ENCODE assay signal across 9 mouse cellular contexts in the genomic region with DNA sequence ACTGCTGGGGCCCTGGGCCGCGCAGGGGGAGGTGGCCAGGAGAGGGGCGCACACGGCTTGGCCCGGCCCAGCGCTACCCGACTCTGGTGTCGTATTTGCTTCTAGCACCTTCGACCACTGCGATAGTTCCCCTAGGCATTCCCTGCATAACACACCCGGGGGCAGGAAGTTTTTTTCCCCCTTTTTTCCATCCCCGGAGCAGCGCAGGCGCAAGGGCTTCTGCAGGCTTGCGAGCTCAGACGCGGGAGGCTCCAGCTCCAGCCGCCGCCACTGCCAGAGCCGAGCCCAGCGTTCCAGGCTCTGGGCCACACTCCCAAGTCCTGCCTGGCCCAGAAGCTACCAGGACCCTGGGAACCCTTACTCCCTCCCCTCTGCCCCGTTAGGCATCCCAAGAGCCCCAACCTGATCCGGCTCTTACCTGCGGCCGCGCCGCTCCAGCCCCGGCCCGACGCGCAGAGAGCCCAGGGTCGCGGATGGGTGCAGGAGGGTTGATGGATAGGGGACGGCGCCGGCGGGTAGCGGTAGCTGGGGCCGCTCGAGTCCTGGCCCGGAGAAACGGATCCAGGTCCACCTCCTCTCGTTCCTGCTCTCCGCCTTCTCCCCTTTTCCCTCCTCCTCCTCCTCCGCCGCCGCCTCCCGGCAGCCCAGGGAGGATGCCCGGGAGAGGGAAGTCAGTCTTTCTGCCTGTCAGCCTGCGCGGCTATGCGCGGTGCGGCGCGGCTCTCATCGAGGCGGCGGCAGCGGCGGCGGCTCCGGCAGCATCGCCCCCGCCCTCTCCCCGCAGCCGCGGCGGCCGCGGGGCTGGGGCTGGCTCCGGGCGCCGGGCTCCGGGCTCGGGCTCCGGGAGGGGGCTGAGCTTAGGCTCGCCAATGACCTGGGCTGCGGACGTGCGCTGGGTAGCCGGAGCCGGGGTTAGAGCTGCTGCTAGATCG. TPM values are rescaled to one million over a fixed set of nuclear protein-coding genes. Genes with fewer than 3 reads are reported as not detected.
DNase-seq lines count a peak whose midpoint lies in the region; ATAC-seq lines count a peak whose summit lies in the region.
"Had no signal": no experiment of that assay in that cellular context is flagged by ENCODE, and none has a peak within 500 bp of the region (broad histone marks: within the 10 kb centered on the region; RNA-seq: fewer than 3 reads in every experiment).

No protein-coding gene starts in this region.

- peak overlapping the region; percentile 57 for H3K9ac ChIP-seq in kidney, embryonic 15.5 days
- peak overlapping the region; percentile 47 for H3K9ac ChIP-seq in lung, embryonic 15.5 days

- H3K27ac ChIP-seq in kidney, embryonic 15.5 days: 0 out of 2 replicates have a peak overlapping the region, but pooled peaks have one; percentile 34
- no peak overlapping the region for H3K27ac ChIP-seq in lung, embryonic 15.5 days
- H3K27ac ChIP-seq: macrophage had no signal

- DNase-seq in ovary, postnatal 10 days (ENCODE audit: low spot score): peak; percentile 17
- no peak for DNase-seq in ovary, adult 18-20 months (ENCODE audit: low spot score)
- DNase-seq in cerebellum, postnatal 4 days (ENCODE audit: low spot score in 2 of 2): peak; percentile 37 to 47
- DNase-seq in gastrocnemius, postnatal 4 days (ENCODE audit: low spot score in 2 of 2): peak; percentile 37 to 56
- peak; percentile 62 for DNase-seq in right cerebral cortex, adult 18-20 months
- no peak for DNase-seq in thymus, postnatal 36 days

- peak overlapping the region; percentile 65 for H3K4me3 ChIP-seq in kidney, embryonic 15.5 days (replicated peaks)
- H3K4me3 ChIP-seq in lung, embryonic 15.5 days: peak overlapping the region; percentile 77

- no peaks in the 10 kb centered on the region for H3K36me3 ChIP-seq in kidney, embryonic 15.5 days
- H3K36me3 ChIP-seq in lung, embryonic 15.5 days: no peaks in the 10 kb centered on the region

- no peaks in the 10 kb centered on the region for H3K9me3 ChIP-seq in kidney, embryonic 15.5 days (replicated peaks)
- H3K9me3 ChIP-seq in lung, embryonic 15.5 days: no peaks in the 10 kb centered on the region

- peak; percentile 54 for ATAC-seq in kidney, embryonic 15.5 days (replicated peaks; ENCODE audit: low FRiP score)
- peak; percentile 65 for ATAC-seq in lung, embryonic 15.5 days (ENCODE audit: borderline replicate concordance, extremely low read depth, low FRiP score, low TSS enrichment)

- H3K4me1 ChIP-seq in kidney, embryonic 15.5 days: peaks cover 21% of the 10 kb centered on the region
- H3K4me1 ChIP-seq in lung, embryonic 15.5 days: peaks cover 25% of the 10 kb centered on the region

- H3K27me3 ChIP-seq in kidney, embryonic 15.5 days: peaks cover 46% of the 10 kb centered on the region
- peaks cover 57% of the 10 kb centered on the region for H3K27me3 ChIP-seq in lung, embryonic 15.5 days

- WGBS in kidney, embryonic 15.5 days: under 1% methylated on average over 74 of the region's 84 CpGs
- under 1% methylated on average over 80 of the region's 84 CpGs for whole genome bisulfite sequencing in lung, embryonic 15.5 days

- peak overlapping the region; percentile 94 for H3K4me2 ChIP-seq in kidney, embryonic 15.5 days
- peak overlapping the region; percentile 100 for H3K4me2 ChIP-seq in lung, embryonic 15.5 days

RNA-seq across cellular contexts. Expression of a gene that starts 0.5 kb away (rescaled TPM):
- 1 to 10 TPM; 6.4 to 8.9 TPM for total RNA-seq in gastrocnemius, postnatal 4 days (2021)
- polyA plus RNA-seq in kidney, embryonic 15.5 days (2015; fragmentation: Nextera tagmentation; extraction: Ambion mirVana): 0.64 and 0.80 TPM in 2 replicates
- polyA plus RNA-seq in lung, embryonic 15.5 days (2015; fragmentation: Nextera tagmentation; extraction: Ambion mirVana): 0.34 and 0.47 TPM in 2 replicates
- polyA plus RNA-seq: macrophage had no signal

Comparison
In these comparisons a context has a peak if more than half of its experiments do, and no peak if none do; other contexts are left out.
1. DNase-seq: peak in ovary, postnatal 10 days (single experiment), cerebellum, postnatal 4 days (2 of 2), gastrocnemius, postnatal 4 days (2 of 2) and right cerebral cortex, adult 18-20 months (single experiment); none in ovary, adult 18-20 months (single experiment) and thymus, postnatal 36 days (0 of 2).